Mouse (Mus musculus): Measurements from ENCODE around the gene Rnaseh1. TPM values are rescaled to one million over a fixed set of nuclear protein-coding genes. Genes with fewer than 3 reads are reported as not detected.

Gene Rnaseh1
- polyA plus RNA-seq, 3 experiments from 2014 or later = 21.7 to 32.7 (median 28.9) TPM

Other genes with a start within 250 kb of the Rnaseh1 start
- not detected for gene Dcdc2c, start 97.2 kb upstream of the Rnaseh1 start, polyA plus RNA-seq (2017; shearing (Covaris generic))
- not detected for gene Allc, start 67.1 kb upstream of the Rnaseh1 start, polyA plus RNA-seq (2017; shearing (Covaris generic))
- under 1 TPM in 1 of 3 experiments, not detected in 2; 0.31 TPM for gene Colec11, start 26.2 kb upstream of the Rnaseh1 start, polyA plus RNA-seq (2017; shearing (Covaris generic))
- gene Rps7, start 13.6 kb upstream of the Rnaseh1 start, polyA plus RNA-seq (2017; shearing (Covaris generic)) = 1,000 to 10,000 TPM; 1,531 to 2,541 (median 1,663) TPM
- gene Adi1, start 25.6 kb downstream of the Rnaseh1 start, polyA plus RNA-seq (2017; shearing (Covaris generic)) = 10 to 100 TPM; 25.7 to 49.9 (median 41.5) TPM
- 10 to 100 TPM; 31.7 to 58.8 (median 40.1) TPM for gene Trappc12, start 100.9 kb downstream of the Rnaseh1 start, polyA plus RNA-seq (2017; shearing (Covaris generic))
- gene Eipr1, start 102.2 kb downstream of the Rnaseh1 start, polyA plus RNA-seq (2017; shearing (Covaris generic)) = 10 to 100 TPM; 27.4 to 36.6 (median 33.7) TPM

Measured in inflammation-experienced regulatory T-cells, adult 6 months (primary cell).